Mouse (Mus musculus) C2C12 (cell line): ENCODE measurements around the gene Eno2.

Experiments used
- CEBPB ChIP-seq: IDR thresholded peaks from one replicate; pipeline ENCODE4 v1.6.1; 2011; ENCODE audit warnings: low read depth, mild to moderate bottlenecking, control low read depth, moderate library complexity
- CTCF ChIP-seq: IDR thresholded peaks from one replicate; pipeline ENCODE4 v1.5.1; 2011; ENCODE audit not compliant: control insufficient read depth, insufficient read depth, insufficient read length
- MYOG ChIP-seq: IDR thresholded peaks from one replicate; pipeline ENCODE4 v1.6.1; 2011; ENCODE audit not compliant: control insufficient read depth, insufficient read length; ENCODE audit errors: extremely low read depth
- USF1 ChIP-seq: IDR thresholded peaks from one replicate; pipeline ENCODE4 v1.6.1; 2011; ENCODE audit warnings: low read depth, mild to moderate bottlenecking, control low read depth, moderate library complexity

GRCm38 (mm10) chr6:124787722-124788121, 18.2 kb upstream of the Eno2 start:
- no peak for TF ChIP-seq CTCF
- no peak for TF ChIP-seq CEBPB
- no peak for TF ChIP-seq MYOG
- no peak for TF ChIP-seq USF1
